Mouse (Mus musculus) olfactory bulb, adult 2 months (tissue): Measurements from ENCODE around the gene Gtpbp3.

Experiments
- CTCF ChIP-seq: fragments of 200-500 bp; IDR thresholded peaks from 2 replicates; pipeline ENCODE4 v1.5.1; 2012; ENCODE audit warnings: low read depth, mild to moderate bottlenecking, low read length, moderate library complexity; ENCODE audit not compliant: insufficient read depth
- POLR2A ChIP-seq: fragments of 200-500 bp; IDR thresholded peaks from 2 replicates; pipeline ENCODE4 v1.6.1; 2012; ENCODE audit warnings: mild to moderate bottlenecking, low read depth, low read length, moderate library complexity; ENCODE audit not compliant: insufficient read depth

- no peak for TF ChIP-seq CTCF
- TF ChIP-seq POLR2A = no peak
Measured at GRCm38 (mm10) chr8:71462191-71462590, 25.7 kb upstream of the Gtpbp3 start.
